Mouse (Mus musculus) right cerebral cortex, adult 2 months (tissue): Measurements from ENCODE around the gene Tfdp1.
A peak's percentile ranks its signal among the peaks of the same experiment; 100 is the strongest.

Source experiments
- DNase-seq, 2 experiments: peaks; one replicate each; pipeline ENCODE4 v3.0.0; 2021 to 2022; ENCODE audit warnings: low spot score in 2 of 2

The Tfdp1 gene

GRCm38 (mm10) chr8:13352601-13353000 is 14.1 kb downstream of the Tfdp1 start:
- DNase-seq = peak in 1 of 2 experiments; percentile 31

DNA sequence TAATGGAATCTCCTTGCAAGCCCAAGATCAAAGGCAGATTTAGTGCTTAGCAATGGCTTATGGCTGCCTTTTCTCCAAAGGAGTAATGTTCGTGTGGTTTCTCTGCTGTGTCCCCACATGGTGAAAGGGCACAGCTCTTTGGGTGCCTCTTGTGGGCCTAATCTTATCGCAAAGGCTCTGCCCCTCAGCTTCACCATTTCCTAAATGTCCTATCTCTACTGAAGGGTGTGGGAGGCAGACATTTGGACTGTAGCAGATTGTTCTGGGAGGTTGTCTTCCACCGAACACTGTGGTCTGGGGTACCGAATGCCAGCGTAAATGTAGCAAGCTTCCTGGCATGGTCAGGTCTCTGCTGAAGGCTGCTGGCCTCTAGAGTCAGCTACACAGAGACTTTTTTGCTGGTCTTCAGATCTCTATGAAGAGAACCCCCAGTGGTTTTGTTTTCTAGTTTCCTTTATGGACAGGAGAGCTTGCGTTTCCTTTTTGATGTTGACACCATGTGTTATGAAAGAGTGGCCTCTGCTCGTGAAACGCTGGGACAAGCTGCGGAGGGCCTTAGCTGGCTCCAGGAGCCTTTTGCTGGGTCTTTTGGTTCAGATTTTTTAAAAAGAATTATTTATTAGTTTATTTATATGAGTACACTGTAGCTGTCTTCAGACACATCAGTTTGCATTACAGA is 14.7 kb downstream of the Tfdp1 start:
- no peak for DNase-seq

DNA sequence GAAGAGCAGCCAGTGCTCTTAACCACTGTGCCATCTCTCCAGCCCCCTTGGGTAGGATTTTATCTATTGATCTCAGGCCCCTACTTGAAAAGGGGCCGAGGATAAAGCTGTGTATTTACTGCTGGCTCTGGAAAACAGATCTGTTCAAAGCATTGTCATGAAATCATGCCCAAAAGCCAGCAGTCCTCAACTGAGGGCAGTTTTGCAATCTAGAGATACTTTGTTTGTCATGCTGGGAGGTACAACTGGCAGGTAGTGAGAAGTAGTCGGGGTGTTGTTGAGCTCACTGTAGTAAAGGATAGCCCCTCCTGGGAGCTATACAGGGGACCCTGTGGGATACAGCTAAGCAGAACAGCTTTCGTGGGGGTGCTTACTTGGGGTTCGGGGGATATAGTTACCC is 15.3 kb downstream of the Tfdp1 start:
- DNase-seq = no peak

GRCm38 (mm10) chr8:13356221-13356620 is 17.7 kb downstream of the Tfdp1 start:
- no peak for DNase-seq

DNA sequence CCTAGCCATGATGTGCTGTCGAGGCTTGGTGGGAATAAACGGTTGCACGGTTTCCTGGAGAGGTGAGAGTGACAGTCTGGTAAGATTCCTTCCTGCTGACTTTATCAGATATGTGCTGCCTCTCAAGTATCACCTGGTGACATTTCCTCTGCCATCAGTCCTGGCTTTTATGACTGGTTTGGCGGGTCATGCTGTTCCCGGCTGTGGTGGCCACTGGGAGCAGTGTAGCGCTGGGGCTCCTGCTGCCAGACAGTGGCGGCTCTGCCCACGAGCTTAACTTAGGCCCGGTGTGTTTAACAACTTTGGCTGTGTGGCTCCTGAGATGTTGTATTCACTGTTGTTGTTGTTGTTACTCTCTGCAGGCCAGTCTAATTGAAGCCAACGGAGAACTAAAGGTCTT is 18.1 kb downstream of the Tfdp1 start:
- DNase-seq = no peak

GRCm38 (mm10) chr8:13360213-13360612 is 21.7 kb downstream of the Tfdp1 start:
- DNase-seq = no peak

- DNase-seq = no peak
Observed at GRCm38 (mm10) chr8:13361865-13362264, 23.3 kb downstream of the Tfdp1 start.

DNA sequence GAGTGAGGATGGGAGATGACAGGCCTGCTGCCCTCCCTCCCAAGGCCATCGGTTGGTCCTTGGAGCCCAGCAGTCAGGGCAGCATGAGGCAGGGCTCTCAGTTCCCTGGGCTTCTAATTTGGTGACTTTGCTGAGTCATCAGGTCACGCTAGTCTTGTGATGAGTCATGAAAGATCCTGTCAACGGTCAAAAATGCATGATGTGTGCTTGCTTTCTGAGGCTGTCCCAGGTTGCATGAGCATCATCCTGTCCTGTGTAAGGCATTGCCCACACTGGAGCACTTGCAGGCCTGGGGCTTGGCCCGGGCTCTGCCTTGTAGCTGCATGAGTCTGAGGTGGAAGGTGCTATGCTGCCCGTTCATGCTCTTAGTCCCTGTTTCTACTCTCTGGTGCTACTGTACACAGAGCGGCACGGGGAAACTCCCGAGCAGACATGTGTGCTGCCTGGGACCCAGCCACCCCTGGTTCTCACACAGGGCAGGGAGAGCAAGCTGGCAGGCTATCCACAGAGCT is 34.7 kb downstream of the Tfdp1 start:
- DNase-seq = no peak

- no peak for DNase-seq
Observed at GRCm38 (mm10) chr8:13381630-13382029, 43.1 kb downstream of the Tfdp1 start.

- no peak for DNase-seq
Observed at GRCm38 (mm10) chr8:13382536-13382935, 44.0 kb downstream of the Tfdp1 start.

DNA sequence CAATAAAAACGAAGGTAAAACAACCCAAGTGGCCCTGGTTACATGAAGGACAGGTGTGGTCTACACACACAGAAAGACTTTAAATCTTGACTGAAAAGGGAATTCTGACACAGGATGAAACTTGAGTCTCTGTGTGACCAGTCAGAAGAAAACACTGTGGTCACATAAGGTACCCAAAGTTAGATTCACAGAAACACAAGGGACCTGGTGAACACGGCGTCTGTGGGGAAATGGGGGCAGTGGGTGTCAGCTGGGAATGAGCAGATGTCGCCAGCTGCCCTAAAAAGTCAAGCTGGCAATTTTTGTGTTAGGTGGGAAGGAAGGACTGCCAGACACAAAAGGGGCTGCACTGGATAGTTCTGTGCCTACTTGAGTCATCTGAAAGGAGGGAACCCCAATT is 44.4 kb downstream of the Tfdp1 start:
- DNase-seq = no peak

DNA sequence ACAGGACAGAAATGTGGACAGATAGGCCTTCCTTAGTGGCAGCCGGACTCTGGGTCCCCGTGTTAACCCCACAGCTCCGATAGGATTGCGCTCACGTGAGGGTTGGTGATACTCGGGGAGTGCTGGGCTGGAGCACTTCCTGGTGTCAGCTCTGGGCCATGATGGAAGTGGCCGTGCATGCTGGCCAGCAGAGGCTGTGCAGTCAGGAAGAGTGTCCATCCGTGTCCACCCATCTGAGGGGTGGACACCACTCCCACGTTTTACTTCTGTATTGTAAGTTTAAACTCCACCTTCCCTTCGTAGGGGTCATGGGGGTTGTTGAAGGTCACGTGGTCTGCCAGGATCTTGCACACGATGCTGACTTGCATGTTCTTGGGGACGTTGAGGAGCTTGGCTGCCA is 47.8 kb downstream of the Tfdp1 start:
- DNase-seq = no peak

- DNase-seq = no peak
Observed at GRCm38 (mm10) chr8:13387728-13388127, 49.2 kb downstream of the Tfdp1 start.

GRCm38 (mm10) chr8:13388744-13389143 is 50.2 kb downstream of the Tfdp1 start:
- no peak for DNase-seq

DNA sequence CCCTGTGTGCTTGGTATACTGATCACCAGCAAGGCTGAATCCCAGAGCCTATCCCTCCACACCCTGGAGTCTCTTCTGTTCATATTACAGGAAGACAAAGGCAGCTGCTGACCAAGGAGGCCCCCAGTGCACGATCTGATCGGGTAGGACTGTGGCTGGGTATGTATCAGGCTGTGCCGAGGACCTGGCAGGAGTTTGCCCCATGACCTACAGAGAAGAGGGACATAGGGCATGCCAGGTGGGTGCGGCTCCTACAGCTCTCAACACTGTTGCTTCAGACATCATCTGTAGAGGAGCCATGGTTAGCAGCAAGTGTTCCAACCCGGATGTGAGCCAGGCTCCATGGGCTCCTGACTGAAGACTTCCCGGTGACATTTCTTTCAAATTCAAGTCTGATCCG is 55.3 kb downstream of the Tfdp1 start:
- no peak for DNase-seq

DNA sequence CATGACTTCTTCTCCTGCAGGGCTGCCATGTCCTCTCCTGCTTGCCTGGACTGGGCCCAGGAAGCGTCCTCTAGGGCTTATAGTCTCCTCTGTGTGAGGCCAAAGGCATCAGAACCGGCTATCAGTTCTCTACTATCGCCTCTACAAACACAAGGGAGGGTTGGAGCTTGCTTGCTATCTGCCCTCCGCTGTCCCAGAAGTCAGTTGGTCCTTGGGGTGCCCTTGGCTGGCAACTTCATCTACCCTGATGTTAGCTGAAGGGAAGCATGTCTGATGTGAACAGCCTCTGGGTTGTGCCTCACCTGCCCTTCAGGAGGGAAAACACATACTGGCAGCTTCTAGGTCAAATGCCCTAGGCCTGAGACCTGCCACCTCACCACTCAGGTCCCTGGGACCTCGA is 58.2 kb downstream of the Tfdp1 start, which contains the start of gene Atp4b:
Atp4b (minus strand) TSS at position 101 of the 400 bp plus-strand sequence.
- DNase-seq = no peak

DNA sequence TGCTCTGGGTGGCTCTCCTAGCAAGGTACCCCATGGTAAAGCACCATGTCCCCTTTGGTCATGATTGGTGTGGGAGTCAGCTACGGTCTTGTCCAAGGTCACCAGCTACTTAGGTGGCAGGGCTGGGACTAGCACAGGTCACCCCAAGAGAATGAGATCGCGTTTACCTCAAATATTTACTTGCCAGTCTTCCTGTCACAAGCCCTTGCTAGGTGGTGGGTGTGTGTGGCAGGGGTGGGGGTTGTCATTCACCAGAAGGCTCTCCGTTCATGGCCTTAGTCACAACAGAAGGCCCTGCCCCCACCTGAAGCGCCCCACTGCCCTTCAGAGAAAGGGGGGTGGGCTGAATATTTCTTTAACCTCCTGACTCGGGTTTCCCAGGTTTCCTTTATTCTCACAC is 65.0 kb downstream of the Tfdp1 start:
- DNase-seq = no peak

DNA sequence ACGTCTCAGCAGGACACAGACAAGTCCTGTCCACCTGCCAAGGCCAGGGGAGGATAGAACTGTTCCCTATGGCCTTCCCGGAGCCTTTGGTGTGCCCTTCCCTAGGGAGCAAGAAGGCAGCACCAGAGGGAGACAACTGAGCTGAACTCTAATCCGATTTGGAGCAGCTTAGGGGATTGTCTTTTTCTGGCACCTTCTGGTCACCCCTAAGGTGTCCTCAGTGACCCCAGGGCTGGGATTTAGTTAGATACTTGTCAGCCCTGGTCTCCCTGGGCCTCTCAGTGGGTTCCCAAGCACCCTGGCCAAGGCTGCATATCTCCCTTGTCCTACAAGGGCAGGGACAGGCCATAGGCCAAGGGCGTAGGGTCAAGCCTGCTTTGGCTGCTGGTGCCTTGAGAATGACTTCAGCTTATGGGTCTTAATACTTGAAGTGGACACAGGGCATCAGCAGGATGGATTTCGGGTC is 66.1 kb downstream of the Tfdp1 start, which contains the start of gene Grk1:
Grk1 (plus strand) TSS at position 416 of the 466 bp plus-strand sequence.
- DNase-seq = no peak

DNA sequence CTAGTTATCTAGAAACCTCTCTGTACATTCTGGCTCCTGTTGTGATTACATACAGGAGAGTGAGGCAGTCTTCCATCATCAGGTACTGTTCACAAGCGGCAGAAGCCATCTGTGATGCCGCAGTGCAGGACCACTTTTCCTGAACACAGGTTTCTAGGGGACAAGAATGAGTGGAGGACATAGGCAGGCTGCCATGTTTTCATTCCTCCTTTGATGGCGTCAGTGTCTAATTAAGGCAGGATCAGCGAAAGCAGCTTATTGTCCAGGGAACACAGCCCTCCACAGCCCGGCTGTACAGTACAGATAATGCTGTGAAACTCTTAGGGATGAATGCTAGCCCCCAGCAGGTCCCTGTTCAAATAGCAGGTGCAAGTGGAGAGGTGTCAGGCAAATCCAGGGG is 67.5 kb downstream of the Tfdp1 start:
- DNase-seq = no peak

DNA sequence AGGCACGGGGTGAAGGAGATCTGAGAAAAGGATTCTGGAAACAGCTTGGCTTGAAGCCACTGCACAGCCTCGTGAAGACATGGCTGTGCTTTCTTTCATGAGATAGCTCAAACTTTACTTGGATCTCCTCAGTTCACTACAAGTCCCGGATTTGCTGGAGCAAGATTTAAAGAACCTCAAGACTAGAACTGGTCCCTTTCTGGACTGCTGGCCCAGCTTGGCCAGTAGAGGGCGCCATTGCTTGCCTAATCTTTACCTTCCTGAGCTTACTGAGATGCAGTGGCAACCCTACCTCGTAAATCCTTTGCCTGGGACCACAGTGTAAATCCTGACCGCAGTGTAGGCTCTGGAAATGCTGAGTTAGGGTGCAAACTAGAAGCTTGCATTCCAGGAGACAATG is 73.0 kb downstream of the Tfdp1 start:
- peak; percentile 73 to 79 for DNase-seq

DNA sequence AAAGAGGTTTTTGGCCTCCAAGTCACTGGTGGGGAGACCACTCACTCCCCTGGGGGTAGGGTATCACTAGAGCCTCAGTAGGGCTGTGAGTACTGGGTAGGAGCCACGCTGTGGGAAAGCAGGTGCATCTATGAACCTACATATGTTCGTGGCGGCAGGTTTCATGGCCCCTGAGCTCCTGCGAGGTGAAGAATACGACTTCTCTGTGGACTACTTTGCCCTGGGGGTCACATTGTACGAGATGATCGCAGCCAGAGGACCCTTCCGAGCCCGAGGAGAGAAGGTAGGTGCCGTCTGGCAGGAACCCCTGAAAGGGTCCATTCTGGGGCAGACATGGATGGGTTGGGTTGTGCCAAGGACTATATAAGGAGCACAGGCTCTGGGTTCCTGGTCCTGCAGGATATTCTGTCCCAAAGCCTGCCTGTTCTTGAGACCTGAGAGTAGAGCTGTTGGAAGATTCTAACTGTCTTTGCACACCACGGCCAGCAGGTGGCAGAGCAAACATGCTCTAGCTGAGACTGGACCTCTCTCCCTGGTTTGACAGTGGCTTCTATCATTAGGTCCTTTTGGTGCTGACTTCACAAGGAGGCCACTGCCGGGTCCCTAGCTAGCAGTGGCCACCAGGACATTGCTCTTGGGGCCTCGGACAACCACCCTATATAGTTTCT is 74.5 kb downstream of the Tfdp1 start:
- DNase-seq = peak; percentile 52 to 67

DNA sequence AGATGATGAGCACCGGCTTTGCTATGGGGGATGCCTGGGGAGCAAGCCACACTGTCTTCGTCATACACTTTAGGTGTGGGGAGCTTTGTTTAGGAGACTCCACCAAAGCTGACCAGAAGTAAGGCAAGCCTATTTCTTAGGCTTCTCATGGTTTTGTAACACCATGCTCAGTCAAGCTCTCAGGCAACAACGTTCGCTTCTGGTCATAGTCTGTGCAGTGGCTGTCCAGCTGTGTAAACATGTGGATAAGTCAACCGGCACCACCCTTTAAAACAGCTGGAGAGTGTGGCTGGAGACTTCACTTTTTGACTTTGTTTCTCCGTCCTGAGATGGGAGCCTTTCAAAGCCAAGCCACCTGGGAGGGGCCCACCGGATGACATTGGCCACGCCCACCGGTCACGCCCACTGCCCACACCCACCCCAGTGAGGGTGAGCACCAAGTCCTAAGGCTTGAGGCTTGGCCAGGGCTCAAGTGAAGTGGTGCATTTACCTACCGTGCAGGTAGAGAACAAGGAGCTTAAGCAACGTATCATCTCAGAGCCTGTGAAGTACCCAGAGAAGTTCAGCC is 75.4 kb downstream of the Tfdp1 start:
- DNase-seq = no peak

DNA sequence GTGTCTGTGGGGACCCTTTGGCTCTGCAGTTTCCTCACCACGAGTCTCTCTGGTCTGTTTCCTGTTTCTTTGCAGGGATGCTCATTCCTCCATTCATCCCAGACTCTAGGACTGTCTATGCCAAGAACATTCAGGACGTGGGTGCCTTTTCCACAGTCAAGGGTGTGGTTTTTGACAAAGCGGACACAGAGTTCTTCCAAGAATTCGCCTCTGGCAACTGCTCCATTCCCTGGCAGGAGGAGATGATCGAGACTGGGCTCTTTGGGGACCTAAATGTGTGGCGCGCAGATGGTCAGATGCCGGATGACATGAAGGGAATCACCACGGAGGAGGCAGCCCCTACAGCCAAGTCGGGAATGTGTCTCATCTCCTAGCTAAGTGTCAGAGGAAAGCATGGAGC is 77.3 kb downstream of the Tfdp1 start:
- peak in 1 of 2 experiments; percentile 20 for DNase-seq
